Mouse (Mus musculus) mouse embryonic stem cell (cell line): ENCODE data around the gene 5730596B20Rik.

ENCODE experiments used
- in situ Hi-C, 2 experiments: fragments of 300-500 bp; cut with MboI; formaldehyde crosslinking; loops; 1 replicate in 1 of 2; 3 replicates in 1 of 2; pipeline ENCODE4 v1.14.3; 2019 to 2020; ENCODE audit warnings: low sequenced_read_pairs in 2 of 2, low pct_unique_long_range_greater_than_20kb in 1 of 2, mixed read lengths in 1 of 2; ENCODE audit not compliant: unreplicated experiment in 1 of 2

The 5730596B20Rik gene

DNA sequence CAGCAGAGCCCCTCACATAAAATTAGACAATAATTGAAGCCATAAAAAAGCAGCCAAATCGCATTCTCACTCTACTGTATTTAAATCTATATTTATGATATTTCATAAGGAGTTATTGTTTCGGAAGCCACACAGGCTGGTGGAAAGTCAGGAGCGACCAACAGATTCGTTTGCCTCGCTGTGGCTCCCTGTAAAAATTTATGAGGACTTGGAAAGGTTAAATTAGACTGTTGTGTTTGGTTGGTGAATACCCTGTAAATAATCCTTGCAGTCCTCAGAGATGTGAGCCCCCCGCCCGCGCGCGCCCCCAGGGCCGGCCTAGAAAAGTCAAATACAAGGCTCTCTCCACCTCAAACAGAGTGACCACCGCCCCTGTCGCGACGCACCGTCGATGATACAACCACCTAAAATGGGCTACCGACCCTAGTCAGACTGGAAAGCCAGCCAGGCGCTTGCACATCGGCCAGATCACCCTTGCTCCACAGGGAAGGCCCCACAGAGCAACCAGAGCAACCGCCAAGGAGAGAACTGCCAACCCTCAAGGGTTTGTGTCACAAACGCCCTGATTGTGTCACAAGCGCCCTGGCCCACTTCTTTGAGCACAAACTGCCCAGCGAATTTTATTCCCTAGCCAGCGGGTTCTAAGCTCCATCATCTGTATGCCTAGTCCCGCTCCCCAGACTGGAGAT is 49.4 kb downstream of the 5730596B20Rik start:
- in situ Hi-C loops: loop anchor here (10.0 to 25.0 kb wide), 3 partner anchors 442 to 1039 kb away; no protein-coding TSS in a partner anchor

DNA sequence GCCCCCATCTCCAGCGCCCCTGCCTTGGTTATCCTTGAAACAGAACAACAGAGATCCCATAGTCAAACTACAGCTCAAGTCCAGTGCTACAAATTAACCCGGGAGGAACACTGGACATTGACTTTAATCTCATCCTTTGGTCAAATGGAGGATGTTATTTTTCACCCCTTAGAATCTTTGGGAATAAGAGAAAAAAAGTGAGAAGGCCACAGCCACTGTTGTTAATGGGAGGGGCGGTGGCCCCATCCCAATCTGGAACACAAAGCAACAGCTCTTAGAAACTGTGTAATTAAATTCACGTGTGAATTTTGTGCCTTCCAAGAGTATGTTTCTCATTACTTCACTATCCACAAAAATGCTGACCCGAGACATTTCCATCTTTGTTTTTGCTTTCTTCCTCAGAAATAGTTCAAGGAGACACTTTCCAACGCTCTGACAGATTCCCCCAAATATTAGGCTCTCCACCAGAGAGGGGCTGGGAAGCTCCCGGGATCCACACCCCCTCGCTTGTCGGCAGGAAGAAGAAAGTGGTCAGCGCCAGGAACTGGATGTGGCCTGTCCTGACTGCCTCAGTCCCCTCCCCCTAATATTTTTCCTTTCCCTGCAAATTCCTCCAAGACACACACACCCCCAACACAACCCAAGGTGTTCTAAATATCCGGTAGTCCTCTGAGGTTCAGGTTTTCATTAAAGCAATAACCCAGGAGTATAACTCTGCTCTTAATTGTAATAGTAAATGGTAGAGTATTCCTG is 50.3 kb downstream of the 5730596B20Rik start:
- in situ Hi-C loops: loop anchor here (10.0 to 25.0 kb wide), 3 partner anchors 443 to 1040 kb away; no protein-coding TSS in a partner anchor

DNA sequence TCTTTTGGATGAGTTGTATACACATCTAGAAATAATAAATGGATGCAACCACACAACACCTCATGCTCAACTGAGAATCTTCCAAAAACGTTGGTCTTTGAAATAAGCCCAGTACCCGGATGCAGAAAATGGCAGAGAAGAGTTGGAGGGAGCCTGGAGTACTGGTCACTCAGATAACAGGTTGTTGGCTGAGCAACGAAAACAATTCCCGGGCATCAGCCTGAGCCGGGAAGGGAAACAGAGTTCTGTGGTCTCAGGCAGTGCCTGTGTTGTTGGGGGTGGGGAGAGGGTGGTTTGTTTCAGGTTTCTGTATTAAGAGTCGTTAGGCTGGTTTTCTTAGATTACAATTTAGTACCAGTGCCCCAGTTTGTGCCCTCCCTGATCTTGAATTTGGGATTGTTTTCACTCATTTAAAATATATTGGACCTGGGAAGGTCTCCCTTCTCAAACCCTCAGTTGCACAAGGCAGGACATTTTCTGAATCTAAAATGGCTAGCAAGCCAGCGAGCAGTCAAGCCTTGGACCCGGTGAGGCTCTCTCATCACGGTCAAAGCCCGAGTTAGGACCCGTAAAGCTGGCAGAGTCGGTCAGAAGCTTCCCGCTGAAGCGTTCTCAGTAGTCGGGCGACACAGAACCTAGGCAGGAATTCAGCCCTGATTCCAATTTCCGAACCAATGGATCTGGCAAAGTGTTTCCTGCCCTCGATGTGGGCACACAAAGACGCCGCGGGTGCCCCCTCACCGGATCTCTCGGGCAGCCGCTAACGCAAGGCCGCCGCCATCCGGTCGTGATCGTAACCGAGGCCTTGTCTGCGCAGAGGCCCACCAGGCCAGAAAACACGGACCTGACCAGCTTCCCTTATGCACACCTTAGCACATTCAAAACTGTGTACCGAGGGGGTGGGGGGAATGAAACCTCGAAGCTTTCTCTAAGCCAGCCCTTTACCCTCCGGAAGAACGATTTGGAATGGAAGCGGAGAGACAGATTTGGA is 51.5 kb downstream of the 5730596B20Rik start:
- in situ Hi-C loops: loop anchor here (10.0 to 25.0 kb wide), 3 partner anchors 444 to 1041 kb away; no protein-coding TSS in a partner anchor

DNA sequence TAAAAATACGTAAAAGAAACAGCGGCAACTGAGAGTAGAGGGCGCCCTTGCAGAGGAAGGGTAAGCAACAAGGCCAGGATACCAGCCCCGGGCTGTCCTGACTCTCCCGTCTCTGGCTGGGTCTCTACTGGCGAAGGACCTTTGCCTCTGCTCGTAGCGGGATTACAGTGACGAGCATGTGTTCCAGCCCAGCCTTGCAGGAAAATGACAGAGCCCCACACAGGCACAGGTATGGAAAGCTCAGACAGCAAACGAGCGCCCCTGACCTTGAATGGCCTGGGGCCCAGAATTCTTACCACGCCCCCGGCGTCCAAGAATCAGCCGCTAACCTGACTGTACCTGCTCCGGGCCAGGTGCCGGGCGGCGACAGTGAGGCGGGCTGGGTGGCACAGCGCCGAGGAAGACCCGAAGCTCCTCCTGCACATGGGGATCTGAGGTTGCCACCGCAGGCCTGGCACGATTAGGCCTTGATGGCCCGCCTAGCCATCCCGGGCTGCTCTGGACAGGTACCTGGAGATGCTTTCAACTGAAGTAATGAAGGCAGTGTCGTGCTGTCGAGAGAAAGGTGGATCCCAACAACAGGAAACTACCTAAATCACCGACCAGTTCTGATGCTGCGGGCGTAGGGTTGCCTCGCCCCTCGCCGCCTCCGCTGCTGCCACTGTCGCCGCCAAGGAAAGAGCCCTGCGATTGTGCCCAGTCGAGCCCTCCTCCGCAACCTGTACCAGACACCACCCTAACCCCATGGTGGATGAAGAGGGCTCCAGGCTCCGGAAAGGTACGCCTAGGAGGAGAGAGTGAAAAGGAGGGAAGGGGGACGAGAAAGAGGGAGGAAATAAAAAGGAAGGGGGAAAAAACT is 52.5 kb downstream of the 5730596B20Rik start:
- in situ Hi-C loops: loop anchor here (10.0 to 25.0 kb wide), 3 partner anchors 445 to 1042 kb away; no protein-coding TSS in a partner anchor
